Mouse (Mus musculus) CH12.LX (cell line): ENCODE measurements at regions not wholly inside any gene's neighbourhood (a gene's known extent, or its start where the extent isn't known, plus 50 kb on each side); places are given as distances from the start of the nearest gene placed in this dataset.
A peak's percentile ranks its signal among the peaks of the same experiment; 100 is the strongest.

ENCODE experiments used
- DNase-seq: peaks from one replicate; pipeline ENCODE4 v3.0.0-alpha.2; 2013; ENCODE audit errors: extremely low read depth
- H3K27ac ChIP-seq: 2 replicates; pipeline ENCODE4 v1.5.1; 2012; ENCODE audit warnings: low read depth, mild to moderate bottlenecking, control low read depth, moderate library complexity; ENCODE audit not compliant: insufficient read depth
- H3K27me3 ChIP-seq: replicated peaks from 2 replicates; pipeline ENCODE3; 2012; ENCODE audit warnings: inconsistent platforms
- H3K36me3 ChIP-seq, 2 experiments: replicated peaks in 1 of 2; 2 replicates each; pipeline versions ENCODE3 to v1.6.1; 2012; ENCODE audit warnings: inconsistent platforms in 1 of 2, low read length in 1 of 2, mild to moderate bottlenecking in 1 of 2, mixed read lengths in 1 of 2, moderate library complexity in 1 of 2; ENCODE audit not compliant: control insufficient read depth in 1 of 2, insufficient read depth in 1 of 2
- H3K4me1 ChIP-seq, 2 experiments: 2 replicates each; pipeline ENCODE4 v1.6.1; 2012; ENCODE audit warnings: inconsistent platforms in 1 of 2, moderate library complexity in 1 of 2; ENCODE audit not compliant: insufficient read depth in 2 of 2, control insufficient read depth in 1 of 2
- H3K4me2 ChIP-seq: 2 replicates; pipeline ENCODE4 v1.6.1; 2012; ENCODE audit warnings: low read depth, mild to moderate bottlenecking, control low read depth; ENCODE audit not compliant: poor library complexity, insufficient read depth, severe bottlenecking
- H3K4me3 ChIP-seq, 3 experiments: fragments of 150-350 bp in 1 of 3; sonication (generic) in 1 of 3; replicated peaks in 1 of 3; 2 replicates each; pipeline versions ENCODE3 to v1.5.1; 2011 to 2012; ENCODE audit warnings: low read depth in 2 of 3, low read length in 2 of 3, mild to moderate bottlenecking in 2 of 3, moderate library complexity in 2 of 3, control low read depth in 1 of 3, improper control_type of control experiment in 1 of 3, inconsistent platforms in 1 of 3, mixed read lengths in 1 of 3; ENCODE audit not compliant: poor library complexity in 1 of 3
- H3K79me2 ChIP-seq: replicated peaks from 2 replicates; pipeline ENCODE4 v1.6.1; 2012; ENCODE audit warnings: mild to moderate bottlenecking, moderate library complexity; ENCODE audit not compliant: control insufficient read depth, poor library complexity, insufficient read depth, severe bottlenecking; ENCODE audit errors: extremely low read depth
- H3K9ac ChIP-seq: 2 replicates; pipeline ENCODE4 v1.6.1; 2012; ENCODE audit warnings: low read depth, mild to moderate bottlenecking, control low read depth, moderate library complexity; ENCODE audit not compliant: insufficient read depth
- H3K9me3 ChIP-seq: replicated peaks from 2 replicates; pipeline ENCODE3; 2012; ENCODE audit warnings: low read length, inconsistent platforms, mixed read lengths
- BHLHE40 ChIP-seq: IDR thresholded peaks from 2 replicates; pipeline ENCODE4 v1.6.1; 2011; ENCODE audit warnings: mild to moderate bottlenecking, low read depth, low read length, improper control_type of control experiment
- CHD2 ChIP-seq: IDR thresholded peaks from 2 replicates; pipeline ENCODE4 v1.6.1; 2011; ENCODE audit warnings: low read length, improper control_type of control experiment
- CTCF ChIP-seq, 2 experiments: IDR thresholded peaks in 1 of 2; conservative IDR thresholded peaks in 1 of 2; 2 replicates each; pipeline ENCODE4 v1.5.1; 2011 to 2012; ENCODE audit warnings: low read depth in 2 of 2, low read length in 2 of 2, improper control_type of control experiment in 1 of 2, inconsistent platforms in 1 of 2, mild to moderate bottlenecking in 1 of 2, moderate library complexity in 1 of 2
- E2F4 ChIP-seq: IDR thresholded peaks from 2 replicates; pipeline ENCODE4 v1.6.1; 2011; ENCODE audit warnings: low read depth, low read length, improper control_type of control experiment; ENCODE audit not compliant: insufficient replicate concordance
- ELF1 ChIP-seq: IDR thresholded peaks from 2 replicates; pipeline ENCODE4 v1.6.1; 2014; ENCODE audit warnings: low read depth, mild to moderate bottlenecking, inconsistent platforms, low read length, improper control_type of control experiment
- EP300 ChIP-seq: IDR thresholded peaks from 2 replicates; pipeline ENCODE4 v1.6.1; 2011; ENCODE audit warnings: low read length, improper control_type of control experiment
- ETS1 ChIP-seq: conservative IDR thresholded peaks from 2 replicates; pipeline ENCODE4 v1.6.1; 2012; ENCODE audit warnings: low read depth, mild to moderate bottlenecking, inconsistent platforms, low read length, improper control_type of control experiment, moderate library complexity
- GABPA ChIP-seq: IDR thresholded peaks from 2 replicates; pipeline ENCODE4 v1.6.1; 2012; ENCODE audit warnings: low read depth, low read length, improper control_type of control experiment, inconsistent platforms; ENCODE audit not compliant: insufficient replicate concordance
- HCFC1 ChIP-seq: IDR thresholded peaks from 2 replicates; pipeline ENCODE4 v1.6.1; 2012; ENCODE audit warnings: low read depth, mild to moderate bottlenecking, inconsistent platforms, low read length, improper control_type of control experiment
- JUN ChIP-seq: IDR thresholded peaks from 2 replicates; pipeline ENCODE4 v1.6.1; 2011; ENCODE audit warnings: low read depth, mild to moderate bottlenecking, low read length, improper control_type of control experiment, moderate library complexity; ENCODE audit not compliant: insufficient read depth
- JUND ChIP-seq: conservative IDR thresholded peaks from 2 replicates; pipeline ENCODE4 v1.6.1; 2011; ENCODE audit warnings: low read depth, low read length, improper control_type of control experiment
- KAT2A ChIP-seq: IDR thresholded peaks from 2 replicates; pipeline ENCODE4 v1.6.1; 2012; ENCODE audit warnings: low read length, improper control_type of control experiment, inconsistent platforms; ENCODE audit not compliant: insufficient replicate concordance
- MAFK ChIP-seq: IDR thresholded peaks from 2 replicates; pipeline ENCODE4 v1.6.1; 2011; ENCODE audit warnings: low read length, improper control_type of control experiment; ENCODE audit not compliant: insufficient replicate concordance
- MAX ChIP-seq: IDR thresholded peaks from 2 replicates; pipeline ENCODE4 v1.6.1; 2011; ENCODE audit warnings: low read length, improper control_type of control experiment
- MAZ ChIP-seq: IDR thresholded peaks from 2 replicates; pipeline ENCODE4 v1.6.1; 2012; ENCODE audit warnings: low read depth, mild to moderate bottlenecking, inconsistent platforms, low read length, improper control_type of control experiment, moderate library complexity
- MEF2A ChIP-seq: IDR thresholded peaks from 2 replicates; pipeline ENCODE4 v1.6.1; 2014; ENCODE audit warnings: low read depth, mild to moderate bottlenecking, inconsistent platforms, low read length, improper control_type of control experiment, borderline replicate concordance
- MXI1 ChIP-seq: IDR thresholded peaks from 2 replicates; pipeline ENCODE4 v1.6.1; 2011; ENCODE audit warnings: mild to moderate bottlenecking, low read depth, low read length, improper control_type of control experiment
- MYC ChIP-seq: IDR thresholded peaks from 2 replicates; pipeline ENCODE4 v1.6.1; 2011; ENCODE audit warnings: low read depth, mild to moderate bottlenecking, improper control_type of control experiment, low read length
- NRF1 ChIP-seq: IDR thresholded peaks from 2 replicates; pipeline ENCODE4 v1.6.1; 2014; ENCODE audit warnings: low read depth, mild to moderate bottlenecking, inconsistent platforms, low read length, improper control_type of control experiment, moderate library complexity
- RAD21 ChIP-seq: IDR thresholded peaks from 2 replicates; pipeline ENCODE4 v1.6.1; 2011; ENCODE audit warnings: low read depth, mild to moderate bottlenecking, low read length, improper control_type of control experiment, moderate library complexity
- RCOR1 ChIP-seq: conservative IDR thresholded peaks from 2 replicates; pipeline ENCODE4 v1.6.1; 2012; ENCODE audit warnings: low read depth, mild to moderate bottlenecking, inconsistent platforms, low read length, improper control_type of control experiment
- SIN3A ChIP-seq: IDR thresholded peaks from 2 replicates; pipeline ENCODE4 v1.6.1; 2012; ENCODE audit warnings: low read length, improper control_type of control experiment, inconsistent platforms
- SMC3 ChIP-seq: IDR thresholded peaks from 2 replicates; pipeline ENCODE4 v1.6.1; 2011; ENCODE audit warnings: low read depth, low read length, improper control_type of control experiment
- TBP ChIP-seq: conservative IDR thresholded peaks from 2 replicates; pipeline ENCODE4 v1.6.1; 2011; ENCODE audit warnings: low read depth, low read length, improper control_type of control experiment
- TCF12 ChIP-seq: IDR thresholded peaks from 2 replicates; pipeline ENCODE4 v1.6.1; 2014; ENCODE audit warnings: low read depth, mild to moderate bottlenecking, inconsistent platforms, low read length, improper control_type of control experiment
- ZC3H11A ChIP-seq: IDR thresholded peaks from 2 replicates; pipeline ENCODE4 v1.6.1; 2012; ENCODE audit warnings: low read depth, mild to moderate bottlenecking, inconsistent platforms, low read length, improper control_type of control experiment
- ZKSCAN1 ChIP-seq: IDR thresholded peaks from 2 replicates; pipeline ENCODE4 v1.6.1; 2012; ENCODE audit warnings: low read depth, inconsistent platforms, low read length, improper control_type of control experiment, borderline replicate concordance
- ZNF384 ChIP-seq: IDR thresholded peaks from 2 replicates; pipeline ENCODE4 v1.6.1; 2012; ENCODE audit warnings: low read depth, low read length, improper control_type of control experiment, inconsistent platforms
- dilution Hi-C: fragments of 300-500 bp; cut with MboI; formaldehyde crosslinking; loops from 2 replicates; pipeline ENCODE4 v1.14.3; 2020; ENCODE audit warnings: low sequenced_read_pairs; ENCODE audit not compliant: extremely low pct_unique_long_range_greater_than_20kb, extremely low pct_ligation_motif_present
- in situ Hi-C: fragments of 300-500 bp; cut with MboI; formaldehyde crosslinking; loops from 3 replicates; pipeline ENCODE4 v1.14.3; 2019; ENCODE audit warnings: low sequenced_read_pairs, low pct_ligation_motif_present, low pct_unique_long_range_greater_than_20kb, mixed read lengths

DNA sequence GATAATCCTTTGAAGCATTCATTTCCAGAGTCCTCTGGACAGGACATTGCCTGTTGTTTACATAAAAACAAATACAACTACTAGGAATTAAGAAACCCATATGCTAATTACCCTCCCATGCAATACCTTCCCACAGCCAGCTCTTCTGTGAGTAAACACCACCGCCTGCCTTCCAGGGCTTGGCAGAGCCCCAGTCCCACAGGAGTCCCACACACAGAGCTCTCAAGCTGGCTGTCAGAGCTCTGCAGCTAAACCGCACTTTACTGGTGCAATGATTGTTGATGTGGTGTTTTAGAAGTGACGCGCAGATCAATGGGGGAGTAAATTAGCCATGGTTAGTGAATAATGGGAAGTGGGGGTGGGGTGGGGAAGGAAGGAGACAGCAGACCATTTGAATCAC, 159.6 kb upstream of the Cd180 start:
- DNase-seq = no peak
- Histone ChIP-seq H3K9me3 (no peaks in the 10 kb centered on the region), H3K27ac (no peak overlapping the region), H3K9ac (no peak overlapping the region), H3K4me1 (peaks cover 3 to 18% of the 10 kb centered on the region in 2 experiments; a peak in 3 of 4 replicates), H3K4me3 (no peak overlapping the region), H3K36me3 (no peaks in the 10 kb centered on the region), H3K4me2 (no peak overlapping the region), H3K79me2 (no peaks in the 10 kb centered on the region), H3K27me3 (peaks cover 10% of the 10 kb centered on the region)
- TF ChIP-seq GABPA = no peak
- TF ChIP-seq ELF1 = no peak
- TF ChIP-seq CTCF (conservative IDR thresholded peaks at IDR 0.05 in 1 of 2, IDR thresholded peaks at IDR 0.05 in 1 of 2; ENCODE audit: low read depth in 2 of 2, low read length in 2 of 2) = no peak
- TF ChIP-seq RAD21 = no peak
- TF ChIP-seq E2F4 = no peak
- no peak for TF ChIP-seq BHLHE40
- TF ChIP-seq KAT2A = no peak
- TF ChIP-seq TCF12 = no peak
- TF ChIP-seq ZNF384 = no peak
- TF ChIP-seq HCFC1 = no peak
- no peak for TF ChIP-seq CHD2
- TF ChIP-seq MAFK = no peak
- no peak for TF ChIP-seq MAX
- TF ChIP-seq MYC = no peak
- TF ChIP-seq MAZ = no peak
- no peak for TF ChIP-seq TBP
- TF ChIP-seq ETS1 = no peak
- in situ Hi-C loops = no loop called here
- dilution Hi-C loops = no loop called here

DNA sequence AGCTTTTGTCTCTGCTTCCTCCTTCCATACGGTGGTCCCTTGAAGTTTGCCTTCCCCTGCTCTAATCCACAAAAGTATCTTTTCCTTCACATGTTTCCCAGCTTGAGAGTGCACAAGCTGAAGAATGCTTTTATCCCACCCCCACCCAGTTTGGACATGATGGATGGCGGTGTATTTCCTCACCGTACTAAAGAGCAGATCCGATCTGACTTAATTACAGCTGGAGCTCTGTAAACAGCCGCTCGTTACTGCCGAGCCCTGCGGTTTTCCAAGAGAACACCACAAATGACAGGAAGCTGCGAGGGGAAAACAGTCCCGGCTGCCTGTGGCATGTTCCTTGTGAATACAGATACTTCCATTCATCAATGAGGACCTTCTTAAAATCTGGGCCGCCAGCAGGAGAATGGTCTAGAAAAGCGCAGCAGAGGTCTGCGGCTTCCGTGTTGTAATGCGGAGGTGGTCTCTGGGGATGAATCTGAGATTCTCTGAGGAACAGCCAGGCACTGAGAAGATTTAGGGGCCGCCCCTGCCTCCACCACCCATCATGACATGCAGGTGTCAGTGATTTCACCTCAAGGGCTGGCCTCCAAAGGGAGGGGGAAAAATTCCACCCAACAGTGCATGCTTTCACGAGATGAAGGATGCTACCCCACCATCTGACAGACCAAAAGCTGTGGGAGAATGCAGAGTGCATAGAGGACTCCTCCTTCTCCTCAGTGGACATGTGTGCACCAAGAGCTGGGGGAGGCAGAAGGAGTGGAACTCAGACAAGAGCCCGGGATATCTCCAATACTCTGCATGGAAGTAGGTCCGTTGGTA, 155.7 kb upstream of the Cd180 start:
- Histone ChIP-seq H3K27me3 (peaks cover 9% of the 10 kb centered on the region), H3K36me3 (no peaks in the 10 kb centered on the region), H3K27ac (no peak overlapping the region), H3K9me3 (peaks cover 2% of the 10 kb centered on the region), H3K9ac (no peak overlapping the region), H3K4me1 (peaks cover 5 to 31% of the 10 kb centered on the region in 2 experiments; a peak in 3 of 4 replicates), H3K79me2 (no peaks in the 10 kb centered on the region), H3K4me2 (peak overlapping the region; percentile 85), H3K4me3 (peak overlapping the region in 1 of 3 experiments; percentile 47)
- DNase-seq = peak; percentile 87
- dilution Hi-C loops = no loop called here
- in situ Hi-C loops = no loop called here
- TF ChIP-seq MXI1 = no peak
- TF ChIP-seq MEF2A = no peak
- peak; percentile 67 for TF ChIP-seq ELF1
- no peak for TF ChIP-seq SMC3
- TF ChIP-seq EP300 = peak; percentile 72
- no peak for TF ChIP-seq JUN
- no peak for TF ChIP-seq ZC3H11A
- TF ChIP-seq RCOR1 = peak; percentile 53; the same call in 1 of the 2 replicates
- no peak for TF ChIP-seq HCFC1
- no peak for TF ChIP-seq ZKSCAN1
- no peak; the same call in 1 of the 2 replicates for TF ChIP-seq RAD21
- no peak for TF ChIP-seq ZNF384
- no peak for TF ChIP-seq NRF1
- TF ChIP-seq BHLHE40 = peak; percentile 81
- no peak for TF ChIP-seq KAT2A
- TF ChIP-seq E2F4 = no peak
- no peak; the same call in 1 of the 2 replicates for TF ChIP-seq SIN3A
- no peak for TF ChIP-seq CHD2
- TF ChIP-seq TCF12 = peak; percentile 72; the same call in 1 of the 2 replicates
- no peak for TF ChIP-seq JUND
- TF ChIP-seq MAZ = peak; percentile 65; the same call in 1 of the 2 replicates
- TF ChIP-seq GABPA = no peak
- no peak for TF ChIP-seq TBP
- TF ChIP-seq ETS1 = peak; percentile 51; the same call in 1 of the 2 replicates
